Mouse (Mus musculus): Measurements from ENCODE around the gene Gdap2.
A peak's percentile ranks its signal among the peaks of the same experiment; 100 is the strongest.

Gdap2 gene

GRCm38 (mm10) chr3:100162315-100163105, at the start of gene Gdap2, which contains the start of gene Wdr3:
Gene Gdap2, plus strand, starts transcription at chr3:100162381.
Gene Wdr3, minus strand, starts transcription at chr3:100162407.
- DNase-seq (ENCODE audit: low spot score) = peak; percentile 86

DNA sequence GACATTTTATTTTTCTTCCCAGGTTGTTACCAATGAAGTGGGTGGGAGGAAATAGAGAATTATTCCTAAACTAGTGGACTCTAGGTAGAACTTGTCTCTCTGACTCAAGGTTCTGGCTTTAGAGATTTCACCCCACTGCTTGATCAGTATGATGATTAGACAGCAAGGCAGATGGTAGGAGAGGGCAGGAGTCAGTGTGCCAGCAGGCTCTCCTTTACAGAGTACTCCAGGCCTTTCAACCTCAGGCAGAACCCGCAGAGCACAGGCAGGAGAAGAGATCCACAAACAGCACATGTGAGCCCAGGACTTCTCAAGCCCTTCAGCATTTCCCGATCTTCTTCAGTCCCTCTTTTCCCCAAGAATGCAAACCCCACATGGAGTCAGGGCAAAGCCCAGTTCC, 43.5 kb upstream of the Gdap2 start:
- DNase-seq (ENCODE audit: low spot score) = no peak

DNA sequence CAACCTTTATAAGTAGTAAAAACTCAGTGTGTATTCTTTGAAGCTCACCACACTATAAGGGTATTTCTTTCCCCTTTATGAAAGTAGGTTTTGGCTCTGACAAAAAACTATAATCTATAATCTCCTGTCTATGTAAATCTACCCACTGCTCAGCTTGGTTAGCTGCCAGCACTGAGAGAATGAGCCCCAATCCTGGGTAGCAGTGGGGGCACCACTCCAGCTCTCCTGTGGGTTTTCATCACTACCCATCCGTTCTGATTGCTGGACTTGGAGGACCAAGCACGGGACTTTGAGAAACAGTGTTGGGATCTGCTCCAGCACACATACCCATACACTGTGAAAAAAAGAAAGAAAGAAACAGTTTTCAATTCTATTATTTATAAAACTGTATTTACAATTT, 40.2 kb upstream of the Gdap2 start:
- no peak for DNase-seq (ENCODE audit: low spot score)

- DNase-seq (ENCODE audit: low spot score) = no peak
These were observed 39.7 kb upstream of the Gdap2 start for GRCm38 (mm10) chr3:100122445-100122844.

DNA sequence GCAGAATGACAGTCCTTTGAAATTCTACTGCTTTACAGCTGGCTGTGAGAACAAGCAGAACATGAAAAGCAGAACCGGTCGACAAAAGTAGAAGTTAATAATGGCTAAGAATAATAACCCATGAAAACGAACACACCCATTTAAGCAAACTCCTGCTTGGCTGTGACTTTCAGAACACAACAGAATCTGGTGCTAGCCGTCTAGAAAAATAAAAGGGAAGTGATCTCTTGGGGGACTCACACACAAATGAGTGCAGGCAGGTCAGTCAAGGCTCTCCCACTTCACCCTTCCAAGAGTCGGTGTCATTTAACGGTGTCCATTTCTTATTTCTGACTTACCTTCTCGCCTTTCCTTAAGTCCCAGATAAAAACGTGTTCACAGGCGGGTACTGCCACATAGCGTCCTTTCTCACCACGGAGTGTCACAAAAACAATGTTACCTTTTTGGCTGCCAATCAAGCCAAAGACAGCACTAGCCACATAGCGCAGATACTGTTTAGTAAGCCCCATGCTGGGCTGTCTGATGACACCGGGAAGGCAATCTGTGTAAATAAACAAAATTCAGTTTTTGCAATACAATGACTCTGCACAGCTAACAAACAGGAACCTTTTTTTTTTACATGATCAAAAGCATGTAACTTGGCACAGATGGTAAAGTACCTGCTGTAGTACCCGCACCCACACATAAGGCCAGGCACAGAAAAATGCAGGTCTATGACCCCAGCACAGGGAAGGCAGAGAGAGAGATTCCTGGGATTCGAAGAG, 1.3 kb upstream of the Gdap2 start:
- DNase-seq (ENCODE audit: low spot score) = no peak

DNA sequence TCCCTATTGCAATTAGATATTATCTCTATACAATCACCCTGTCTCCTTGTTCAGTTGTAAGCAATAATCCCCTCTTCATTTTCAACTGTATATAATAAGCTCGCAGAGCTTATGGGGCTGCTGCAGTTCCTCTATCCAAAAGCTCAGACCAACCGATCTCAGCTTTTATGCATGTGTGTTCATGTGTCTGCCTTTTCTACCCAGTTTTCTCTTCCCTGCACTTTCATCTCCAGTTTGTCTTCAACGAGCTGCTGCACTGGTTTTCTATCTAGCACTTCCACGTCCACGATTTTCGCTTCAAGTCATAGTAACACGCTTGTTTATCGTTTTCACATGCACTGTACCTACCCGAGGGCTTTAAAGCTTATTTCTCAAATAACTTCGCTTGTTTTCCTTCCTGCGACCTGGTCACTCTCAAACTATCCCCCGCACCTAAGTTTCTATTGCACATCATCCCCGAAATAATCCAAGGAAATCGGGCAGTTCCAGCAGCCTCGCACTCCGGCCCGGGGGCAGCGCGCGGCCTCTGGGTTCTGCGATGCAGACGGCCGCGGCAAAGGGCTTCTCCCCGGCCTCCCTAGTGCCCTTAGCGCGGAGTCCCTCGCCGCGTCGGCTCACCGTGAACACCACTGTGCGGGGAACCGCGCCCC, 391 bp upstream of the Gdap2 start:
- DNase-seq (ENCODE audit: low spot score) = no peak

DNA sequence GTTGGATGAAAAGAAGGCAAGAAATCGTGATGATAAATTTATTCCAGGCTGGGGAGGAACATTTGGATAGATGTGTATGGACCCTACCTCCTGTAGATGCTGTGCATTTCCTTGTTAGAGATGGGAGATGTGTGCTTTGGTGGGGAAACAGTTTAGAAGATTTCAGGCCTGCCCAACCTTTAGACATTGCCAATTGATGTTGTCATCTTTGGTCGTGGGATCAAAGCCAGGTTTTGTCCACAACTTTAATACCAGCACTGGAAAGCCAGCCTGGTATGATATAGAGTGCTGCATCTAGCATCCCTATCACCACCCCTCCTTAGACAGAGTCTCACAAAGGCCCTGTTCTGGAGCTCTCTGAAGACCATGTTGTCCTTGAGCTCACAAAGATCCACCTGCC, 1.4 kb downstream of the Gdap2 start:
- no peak for DNase-seq (ENCODE audit: low spot score)

DNA sequence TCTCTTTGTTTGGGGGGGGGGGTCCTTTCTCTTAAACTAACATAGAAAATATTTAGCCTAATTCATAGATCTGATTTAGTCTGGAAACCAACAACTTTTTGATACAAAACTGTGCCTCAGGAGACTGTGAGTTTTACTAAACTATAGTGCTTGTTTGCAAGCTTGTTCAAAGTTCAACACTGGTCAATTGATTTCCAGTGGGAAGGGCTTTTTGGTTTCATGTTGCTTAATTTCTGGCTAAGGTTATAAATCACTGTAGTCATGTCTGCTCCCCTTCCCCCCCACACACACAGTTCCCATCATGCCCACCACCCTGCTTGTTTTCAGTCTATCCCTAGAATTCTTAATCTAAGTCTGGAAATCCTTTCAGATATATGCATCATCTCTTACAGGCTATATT, 2.8 kb downstream of the Gdap2 start:
- DNase-seq (ENCODE audit: low spot score) = no peak

DNA sequence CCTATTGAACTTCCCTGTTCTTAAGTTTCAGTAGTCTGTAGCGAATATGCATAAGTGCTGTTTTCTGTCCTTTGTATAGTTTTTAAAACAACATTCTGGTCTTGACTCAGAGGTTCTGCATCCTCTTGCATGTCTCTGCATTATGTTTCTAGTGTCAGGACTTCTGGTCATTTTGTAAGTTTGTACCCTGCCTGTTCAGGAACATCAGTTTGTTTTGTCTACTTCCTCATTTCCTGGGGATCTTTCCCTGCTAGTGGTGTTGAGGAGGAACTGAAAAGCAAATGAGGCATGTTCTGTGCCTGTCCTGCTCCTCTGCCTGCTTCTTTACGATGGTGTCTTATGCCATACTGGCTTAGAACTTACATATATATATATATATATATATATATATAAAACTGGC, 13.8 kb downstream of the Gdap2 start:
- DNase-seq (ENCODE audit: low spot score) = no peak

DNA sequence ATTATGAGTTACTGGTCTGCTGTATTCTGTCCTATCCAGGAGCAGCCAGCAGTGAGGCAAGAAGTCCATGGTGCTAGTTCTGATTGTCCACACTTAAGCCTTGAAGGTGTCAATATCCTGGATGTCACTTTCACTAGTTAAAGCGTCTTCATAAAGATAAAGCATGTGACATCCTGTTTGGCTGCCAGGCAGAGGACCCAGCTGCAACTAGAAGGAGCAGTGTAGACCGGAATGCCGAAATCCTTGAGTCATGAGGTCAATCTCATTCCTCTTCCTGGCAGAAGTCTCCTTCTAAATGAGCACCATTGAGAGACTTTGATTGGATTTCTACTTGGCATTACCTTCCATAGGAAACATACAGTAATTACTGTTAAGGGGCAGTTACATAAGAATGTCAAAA, 18.3 kb downstream of the Gdap2 start:
- no peak for DNase-seq (ENCODE audit: low spot score)

DNA sequence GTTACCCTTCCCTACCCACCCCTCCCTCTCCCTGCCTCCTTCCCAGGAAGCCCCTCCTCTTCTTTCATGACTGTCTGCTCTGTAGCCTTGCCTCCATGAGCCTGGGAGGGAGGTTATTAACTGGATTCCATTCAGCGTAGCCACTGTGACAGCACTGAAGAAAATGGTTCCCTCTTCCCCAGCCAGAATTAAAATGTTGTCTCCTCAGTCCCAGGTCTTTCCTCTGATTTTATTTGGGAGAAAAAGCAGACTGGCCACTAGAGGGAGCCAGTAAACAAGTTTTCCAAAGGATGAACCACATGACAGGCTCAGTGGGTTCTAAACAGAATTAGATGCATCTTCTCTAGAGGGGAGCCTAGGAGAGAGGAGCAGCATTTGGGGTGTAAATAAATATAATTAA, 27.3 kb downstream of the Gdap2 start:
- DNase-seq (ENCODE audit: low spot score) = no peak

- no peak for DNase-seq (ENCODE audit: low spot score)
These were observed 27.7 kb downstream of the Gdap2 start for GRCm38 (mm10) chr3:100189861-100190260.

DNA sequence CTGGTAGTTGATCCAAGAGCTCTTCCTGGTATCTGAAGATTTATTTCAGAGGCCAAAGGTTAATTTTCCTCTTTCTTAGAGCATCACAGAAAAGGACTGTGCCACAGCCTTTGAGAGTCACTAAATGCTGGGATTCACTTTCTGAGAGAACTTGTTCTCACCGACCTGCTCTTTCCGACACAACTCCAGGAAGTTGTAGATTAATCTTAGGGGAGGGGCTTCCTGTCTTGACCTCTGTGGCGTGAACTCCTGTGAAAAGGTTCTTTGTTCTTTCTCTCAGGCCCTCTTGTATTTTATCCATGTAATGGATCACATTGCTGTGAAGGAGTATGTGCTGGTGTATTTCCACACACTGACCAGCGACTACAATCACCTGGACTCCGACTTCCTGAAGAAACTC, 32.0 kb downstream of the Gdap2 start:
- DNase-seq (ENCODE audit: low spot score) = no peak

GRCm38 (mm10) chr3:100201554-100201953, 39.4 kb downstream of the Gdap2 start:
- DNase-seq (ENCODE audit: low spot score) = no peak

- no peak for DNase-seq (ENCODE audit: low spot score)
These were observed 44.8 kb downstream of the Gdap2 start for GRCm38 (mm10) chr3:100206973-100207372.

- no peak for DNase-seq (ENCODE audit: low spot score)
These were observed 53.3 kb downstream of the Gdap2 start for GRCm38 (mm10) chr3:100215469-100215868.

DNA sequence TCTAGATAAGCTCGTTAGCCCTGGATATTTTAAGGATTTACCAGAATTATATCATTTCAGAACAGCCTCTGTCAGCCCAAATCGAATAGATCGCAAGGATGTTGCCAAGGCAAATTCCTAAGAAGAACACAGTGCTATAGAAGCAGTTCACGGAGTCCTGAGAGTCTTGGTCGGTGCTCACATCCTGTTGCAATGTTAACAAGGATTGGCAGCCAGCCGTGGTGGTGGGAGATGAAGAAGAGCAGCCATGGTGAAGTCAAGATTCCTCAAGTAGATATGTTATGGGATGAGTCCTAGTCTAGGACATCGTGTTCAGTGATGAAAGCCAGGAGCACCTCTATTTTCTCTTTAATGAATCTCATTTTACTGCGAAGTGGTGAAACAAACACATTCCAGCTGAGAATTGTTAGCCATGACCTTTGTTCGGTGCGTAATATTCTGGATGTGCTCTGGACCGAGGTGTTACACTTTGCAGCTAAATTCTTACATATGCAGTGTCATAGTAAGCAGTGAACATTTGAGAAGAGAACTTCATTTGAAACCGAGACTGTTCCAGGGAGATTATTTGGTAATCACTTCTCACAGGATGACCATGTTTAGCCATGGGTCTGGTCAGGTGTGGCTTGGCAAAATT, 63.3 kb downstream of the Gdap2 start:
- no peak for DNase-seq (ENCODE audit: low spot score)

- no peak for DNase-seq (ENCODE audit: low spot score)
These were observed 65.3 kb downstream of the Gdap2 start for GRCm38 (mm10) chr3:100227509-100227908.

GRCm38 (mm10) chr3:100228981-100229380, 66.8 kb downstream of the Gdap2 start:
- DNase-seq (ENCODE audit: low spot score) = no peak

GRCm38 (mm10) chr3:100236725-100237436, 74.7 kb downstream of the Gdap2 start:
- no peak for DNase-seq (ENCODE audit: low spot score)

DNA sequence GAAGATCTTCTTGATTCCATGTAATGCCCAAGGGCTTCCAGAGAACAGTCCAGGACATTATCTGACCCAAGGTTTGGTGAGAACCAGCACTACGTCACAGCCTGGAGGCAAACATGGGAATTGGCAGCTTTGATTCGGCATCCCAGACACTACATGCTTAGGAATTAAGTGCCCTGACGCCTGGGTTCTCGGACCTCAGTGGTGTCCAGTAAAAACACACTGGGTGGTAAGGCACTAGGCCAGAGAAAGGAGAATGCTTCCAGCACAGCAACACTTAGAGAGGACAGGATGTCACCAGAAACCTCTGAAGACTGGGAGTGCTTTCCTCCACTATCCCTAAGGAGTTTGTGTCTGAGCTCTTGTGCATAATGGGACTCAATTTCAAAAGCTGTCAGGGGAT, 80.0 kb downstream of the Gdap2 start:
- no peak for DNase-seq (ENCODE audit: low spot score)

Measured in ovary, adult 18-20 months (tissue).